Mouse (Mus musculus) urinary bladder, postnatal 36 days (tissue): ENCODE measurements at regions not wholly inside any gene's neighbourhood (a gene's known extent, or its start where the extent isn't known, plus 50 kb on each side); places are given as distances from the start of the nearest gene placed in this dataset.
"Not testable (repeated sequence)": the region's sequence is repeated elsewhere in the genome, so short reads cannot be mapped to it uniquely, and the experiment has no call there.

Source experiments
- DNase-seq, 2 experiments: peaks; one replicate each; pipeline ENCODE4 v3.0.0; 2022; ENCODE audit warnings: low spot score in 2 of 2, mixed read lengths in 1 of 2

- no peak for DNase-seq
Measured at GRCm38 (mm10) chr10:117499864-117500453, 120.1 kb upstream of the Cpsf6 start.

- no peak for DNase-seq
Measured at GRCm38 (mm10) chr10:117499177-117499863, 119.5 kb upstream of the Cpsf6 start.

- DNase-seq, result no peak
Measured at GRCm38 (mm10) chr10:117498497-117498896, 118.7 kb upstream of the Cpsf6 start.

- DNase-seq, result no peak
Measured at GRCm38 (mm10) chr10:117497565-117498256, 117.9 kb upstream of the Cpsf6 start.

GRCm38 (mm10) chr10:117497082-117497481 is 117.3 kb upstream of the Cpsf6 start:
- DNase-seq, result not testable (repeated sequence)

- DNase-seq, result no peak
Measured at GRCm38 (mm10) chr10:117496064-117497011, 116.5 kb upstream of the Cpsf6 start.

GRCm38 (mm10) chr10:117494171-117494701 is 114.4 kb upstream of the Cpsf6 start:
- DNase-seq, result no peak

GRCm38 (mm10) chr10:117493824-117494121 is 114.0 kb upstream of the Cpsf6 start:
- no peak for DNase-seq

- no peak for DNase-seq
Measured at GRCm38 (mm10) chr10:117493091-117493823, 113.4 kb upstream of the Cpsf6 start.

GRCm38 (mm10) chr10:117492391-117492990 is 112.7 kb upstream of the Cpsf6 start:
- no peak for DNase-seq

- no peak for DNase-seq
Measured at GRCm38 (mm10) chr10:117491711-117492110, 111.9 kb upstream of the Cpsf6 start.

GRCm38 (mm10) chr10:117490851-117491595 is 111.2 kb upstream of the Cpsf6 start:
- no peak for DNase-seq

GRCm38 (mm10) chr10:117483091-117483600 is 103.3 kb upstream of the Cpsf6 start:
- no peak for DNase-seq

GRCm38 (mm10) chr10:117482361-117482760 is 102.5 kb upstream of the Cpsf6 start:
- no peak for DNase-seq

- DNase-seq, result no peak
Measured at GRCm38 (mm10) chr10:117481341-117481990, 101.7 kb upstream of the Cpsf6 start.

GRCm38 (mm10) chr10:117480456-117480850 is 100.6 kb upstream of the Cpsf6 start:
- no peak for DNase-seq

- DNase-seq, result no peak
Measured at GRCm38 (mm10) chr10:117479721-117480455, 100.1 kb upstream of the Cpsf6 start.

- no peak for DNase-seq
Measured at GRCm38 (mm10) chr10:117478931-117479280, 99.1 kb upstream of the Cpsf6 start.
